Mouse (Mus musculus): ENCODE results near the gene Fn3krp.

Gene Fn3krp

DNA sequence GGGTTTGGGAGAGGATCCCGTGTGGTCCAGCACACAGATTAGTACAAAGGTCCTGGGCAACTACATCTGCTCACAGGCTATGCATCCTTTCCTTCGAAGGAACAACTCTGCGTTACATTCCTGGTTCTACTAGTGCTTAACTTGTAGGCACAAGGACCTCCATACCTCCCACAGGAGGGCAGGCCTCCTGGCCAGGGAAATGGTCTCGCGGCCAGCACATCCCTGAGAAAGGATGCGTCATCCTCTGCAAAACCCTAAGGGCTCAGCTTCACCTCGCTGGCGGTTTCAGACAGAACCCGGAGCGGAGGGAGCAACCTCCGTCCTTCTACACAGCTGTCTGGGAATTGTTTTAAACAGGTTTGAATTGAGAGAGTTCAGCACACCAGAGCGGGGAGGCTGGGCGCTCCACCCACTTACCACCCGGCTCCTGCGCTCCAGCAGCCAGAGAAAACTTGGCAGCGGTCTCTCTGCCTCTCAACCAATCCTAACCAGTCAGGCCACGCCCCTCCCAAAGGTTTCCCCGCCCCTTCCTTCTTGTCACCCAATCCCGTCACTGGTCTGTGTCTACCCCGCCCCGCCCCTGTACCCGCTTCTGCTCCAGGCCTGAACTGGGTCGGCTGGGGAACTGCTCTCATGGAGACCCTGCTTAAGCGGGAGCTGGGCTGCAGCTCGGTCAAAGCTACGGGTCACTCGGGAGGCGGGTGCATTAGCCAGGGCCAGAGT is at the start of gene Fn3krp:
Gene Fn3krp, plus strand, starts transcription at position 572 of the 723 bp plus-strand sequence.
- DNase-seq = peak; percentile 99

DNA sequence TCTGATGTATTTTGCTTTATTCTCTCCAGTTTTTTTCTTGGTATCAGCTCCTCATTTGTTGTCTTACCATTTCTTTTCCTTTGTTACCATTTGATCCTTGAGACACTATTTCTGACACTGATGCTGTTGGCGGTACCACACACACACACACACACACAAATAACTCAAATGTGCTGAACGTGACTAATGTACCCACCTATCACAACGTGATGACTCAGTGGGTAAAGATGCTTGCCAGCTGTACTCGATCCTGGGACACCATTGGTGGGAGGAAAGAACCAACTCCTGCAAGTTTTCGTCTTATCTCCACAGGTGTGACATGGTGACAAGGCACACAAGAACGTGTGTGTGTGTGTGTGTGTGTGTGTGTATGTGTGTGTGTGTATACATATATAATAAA is 47.9 kb upstream of the Fn3krp start:
- DNase-seq = no peak

DNA sequence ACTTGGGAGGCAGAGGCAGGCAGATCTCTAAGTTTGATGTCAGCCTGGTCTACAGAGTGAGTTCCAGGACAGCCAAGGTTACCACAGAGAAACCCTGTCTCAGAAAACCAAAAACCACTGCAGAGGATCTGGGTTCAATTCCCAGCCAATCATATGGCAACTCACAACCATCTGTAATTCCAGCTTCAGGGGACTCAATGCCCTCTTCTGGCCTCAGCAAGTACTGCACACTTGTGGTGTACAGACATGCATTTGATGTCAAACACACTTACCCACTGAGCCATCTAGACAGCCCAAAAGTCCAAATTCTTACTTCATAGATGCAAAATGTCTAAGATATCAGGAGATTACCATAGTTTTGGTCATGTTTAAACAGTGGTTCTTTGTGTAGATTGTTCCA is 42.6 kb upstream of the Fn3krp start:
- DNase-seq = no peak

DNA sequence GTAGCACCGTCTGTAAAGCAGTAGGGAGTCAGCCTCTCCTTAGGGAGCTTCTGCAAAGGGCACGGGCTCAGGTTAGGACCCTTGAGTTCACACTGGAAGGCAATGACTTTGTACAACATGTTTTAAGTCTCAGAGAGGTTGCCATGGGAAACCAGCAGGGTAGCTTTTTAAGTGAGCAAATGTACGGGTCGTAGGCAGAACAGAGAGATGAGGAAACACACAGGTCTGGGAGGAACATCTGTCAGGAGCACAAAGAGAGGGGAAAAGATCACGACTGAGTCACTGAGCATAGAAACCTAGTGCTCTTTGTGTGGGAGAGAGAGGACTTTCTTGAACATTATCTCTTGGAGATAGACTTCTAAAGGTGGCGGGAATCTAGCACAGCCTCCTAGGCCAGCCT is 40.9 kb upstream of the Fn3krp start:
- DNase-seq = no peak

DNA sequence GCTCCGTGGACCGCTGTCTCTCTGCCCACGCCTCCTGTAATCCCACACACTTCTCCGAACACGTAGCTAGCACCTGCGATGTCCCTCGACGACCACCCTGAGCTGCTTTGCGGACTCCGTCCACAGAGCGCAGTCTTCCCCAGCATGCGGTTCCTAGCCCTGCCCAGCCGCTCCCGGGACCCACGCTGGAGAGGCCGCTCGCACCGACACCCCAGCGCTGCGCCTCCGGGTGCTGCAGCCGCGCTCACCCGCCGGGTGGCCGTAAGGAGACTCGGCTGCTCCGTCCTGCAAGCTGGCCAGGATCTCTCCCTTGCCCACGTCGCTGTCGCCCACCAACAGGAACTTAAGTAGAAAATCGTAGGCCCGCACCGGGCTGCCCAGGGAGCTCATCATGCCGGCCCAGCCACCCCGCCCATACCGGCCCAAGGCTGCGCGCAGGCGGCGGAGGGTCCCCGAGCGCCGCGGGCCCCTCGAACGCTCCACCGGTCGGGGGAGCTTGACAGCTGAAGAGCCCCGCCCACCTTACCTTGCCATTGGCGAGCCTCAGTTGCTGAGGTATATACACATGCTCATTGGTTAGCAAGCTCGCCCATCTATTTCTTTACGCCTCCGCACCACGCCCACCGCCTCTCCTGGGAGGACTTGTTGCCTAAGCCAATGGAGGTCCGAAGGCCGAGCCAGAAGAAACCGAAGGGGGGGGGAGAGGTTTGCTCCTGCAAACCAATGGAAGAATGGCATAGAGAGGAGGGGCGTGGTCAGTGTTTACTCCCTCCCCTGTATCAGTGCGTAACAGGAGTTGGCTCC is 33.2 kb upstream of the Fn3krp start, which contains the start of gene Rab40b:
Gene Rab40b, minus strand, starts transcription at position 502 of the 804 bp plus-strand sequence.
- DNase-seq = peak; percentile 15

DNA sequence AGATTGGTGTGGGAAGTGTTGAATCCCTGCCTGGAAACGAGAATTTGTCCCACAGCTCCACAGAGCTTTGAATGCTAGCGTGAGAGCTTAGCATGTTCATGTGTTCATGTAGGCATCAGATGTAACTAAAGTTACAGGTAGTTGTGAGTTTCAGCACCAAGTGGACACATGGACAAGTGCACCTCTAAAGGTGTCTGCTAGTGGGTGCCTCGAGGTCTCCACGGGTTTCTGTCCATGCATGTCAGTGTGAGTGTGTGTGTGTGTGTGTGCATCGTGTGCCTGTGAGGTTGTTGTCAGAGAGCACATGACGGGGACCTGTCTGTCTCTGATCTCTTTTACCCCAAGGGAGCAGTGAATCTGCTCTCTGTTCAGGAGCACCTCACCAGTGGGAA is 32.7 kb upstream of the Fn3krp start:
- no peak for DNase-seq

DNA sequence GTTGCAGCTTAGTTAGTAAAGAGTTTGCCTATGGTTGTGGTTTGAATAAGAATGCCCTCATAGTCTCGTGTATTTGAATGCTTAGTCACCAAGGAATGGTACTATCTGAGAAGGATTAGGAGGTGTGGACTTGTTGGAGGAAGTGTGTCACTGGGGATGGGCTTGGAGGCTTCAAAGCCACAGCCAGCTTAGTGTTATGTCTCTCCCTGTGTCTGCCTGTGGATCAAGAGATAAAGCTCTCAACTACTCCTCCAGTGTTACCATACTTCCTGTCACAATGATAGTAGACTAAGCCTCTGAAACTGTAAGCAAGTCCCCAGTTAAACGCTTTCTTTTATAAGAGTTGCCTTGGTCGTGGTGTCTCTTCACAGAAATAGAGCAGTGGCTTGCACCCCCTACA is 30.4 kb upstream of the Fn3krp start:
- no peak for DNase-seq

DNA sequence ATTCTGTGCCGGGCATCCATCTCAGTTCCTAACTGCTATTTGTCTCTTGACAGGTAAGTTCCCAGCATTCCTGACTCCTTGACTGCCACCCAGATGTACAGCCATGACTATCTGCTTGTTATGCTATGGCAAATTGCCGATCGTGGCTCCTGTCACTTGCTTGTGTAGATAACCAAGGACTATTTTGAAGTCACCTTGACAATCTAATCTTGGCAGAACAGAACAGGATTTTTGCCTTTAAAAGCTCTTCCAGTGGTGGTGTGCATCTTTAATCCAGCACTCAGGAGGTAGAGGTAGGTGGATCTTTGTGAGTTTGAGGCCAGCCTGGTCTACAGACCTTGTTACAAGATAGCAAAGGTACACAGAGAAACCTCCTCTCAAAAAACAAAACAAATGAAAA is 28.8 kb upstream of the Fn3krp start:
- DNase-seq = no peak

DNA sequence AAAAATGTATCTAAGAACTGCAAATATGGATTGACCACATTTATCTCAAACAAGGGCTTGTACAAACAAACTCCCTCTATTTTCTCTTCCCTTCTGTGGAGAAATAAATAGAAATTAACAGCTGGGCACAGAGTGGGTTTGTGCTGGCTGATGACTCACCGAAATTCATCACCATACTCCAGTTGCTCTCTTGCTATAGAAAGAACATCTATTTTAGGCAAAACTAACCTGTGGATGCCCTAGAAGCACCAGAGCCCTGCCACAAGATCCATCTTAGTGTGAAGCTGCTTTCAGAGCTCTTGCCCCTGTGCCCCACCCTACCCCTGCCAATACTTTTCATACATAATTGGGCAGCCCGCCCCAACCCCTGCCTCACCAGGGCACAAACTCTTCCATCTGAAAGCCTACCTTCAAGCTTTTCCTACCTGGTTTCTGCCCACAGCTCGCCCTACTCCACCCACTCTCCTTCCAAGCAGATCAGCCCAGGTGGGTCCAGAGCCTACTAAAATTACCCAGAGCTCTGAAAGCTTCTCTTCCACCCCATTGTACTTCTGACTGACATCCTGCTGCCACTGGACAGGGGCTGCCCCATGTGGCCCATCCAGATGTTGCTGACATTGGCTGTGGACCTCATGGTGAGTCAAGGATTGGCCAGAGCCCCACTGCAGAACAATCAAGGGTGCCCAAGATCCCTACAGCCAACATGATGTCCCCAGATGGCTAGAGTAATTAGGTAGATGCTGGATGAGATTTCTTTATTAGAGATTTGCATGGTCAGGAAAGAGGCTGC is 13.6 kb upstream of the Fn3krp start:
- no peak for DNase-seq

DNA sequence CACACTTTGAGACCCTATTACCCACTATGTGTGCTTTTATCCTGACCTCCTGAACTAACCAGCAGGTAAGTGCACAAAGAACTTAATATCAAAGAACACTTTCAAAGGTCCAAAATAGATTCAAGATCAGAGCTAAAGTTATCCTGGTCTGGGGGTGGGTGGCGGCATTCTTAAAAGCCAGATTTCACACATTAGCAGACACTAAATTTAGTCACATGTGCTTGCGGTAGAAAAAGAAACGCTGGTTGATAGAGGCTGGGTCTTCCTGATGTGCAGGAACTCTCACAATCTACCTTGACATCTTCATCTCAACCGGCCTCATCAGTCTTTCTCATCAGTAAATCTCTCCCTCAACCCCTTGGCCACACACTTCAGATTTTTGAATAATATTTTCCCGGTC is 6.4 kb upstream of the Fn3krp start:
- DNase-seq = no peak

DNA sequence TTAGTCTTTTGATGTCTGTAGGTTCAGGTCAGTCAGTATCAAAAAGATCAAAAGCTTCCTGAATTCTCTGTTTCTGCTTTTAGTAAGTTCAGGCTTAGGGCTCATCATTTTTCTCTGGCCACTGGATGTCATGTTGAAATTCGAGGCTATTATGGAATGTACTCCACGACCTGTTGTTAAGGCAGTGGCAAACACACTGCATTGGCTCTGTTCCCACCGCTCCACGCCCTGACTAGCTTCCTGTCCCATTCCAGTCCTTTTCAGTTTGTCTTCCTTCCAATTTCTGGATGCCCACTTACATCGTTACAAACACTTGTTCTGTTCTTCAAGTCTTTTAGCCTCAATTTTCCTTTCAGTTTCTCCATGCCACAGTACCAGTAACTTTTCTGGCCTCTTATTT is 5.8 kb upstream of the Fn3krp start:
- DNase-seq = no peak

DNA sequence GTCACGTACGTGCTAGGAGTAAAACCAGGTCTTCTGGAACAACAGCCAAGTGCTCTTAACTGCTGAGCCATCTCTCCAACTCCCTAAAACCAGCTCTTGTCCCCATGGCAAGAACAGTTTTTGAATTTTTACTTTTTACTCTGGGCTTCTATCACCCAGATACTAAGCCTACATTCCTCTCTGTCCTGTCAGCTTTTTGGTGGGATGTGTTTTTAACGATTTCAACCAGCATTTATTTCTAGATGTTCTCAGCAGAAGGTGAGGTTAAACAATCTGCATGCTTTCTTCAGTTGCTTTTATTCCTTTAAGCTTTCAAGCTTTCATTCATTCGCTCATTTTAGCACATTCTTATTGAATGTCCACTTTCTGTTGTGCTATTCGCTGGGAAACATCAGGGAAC is 3.2 kb upstream of the Fn3krp start:
- no peak for DNase-seq

DNA sequence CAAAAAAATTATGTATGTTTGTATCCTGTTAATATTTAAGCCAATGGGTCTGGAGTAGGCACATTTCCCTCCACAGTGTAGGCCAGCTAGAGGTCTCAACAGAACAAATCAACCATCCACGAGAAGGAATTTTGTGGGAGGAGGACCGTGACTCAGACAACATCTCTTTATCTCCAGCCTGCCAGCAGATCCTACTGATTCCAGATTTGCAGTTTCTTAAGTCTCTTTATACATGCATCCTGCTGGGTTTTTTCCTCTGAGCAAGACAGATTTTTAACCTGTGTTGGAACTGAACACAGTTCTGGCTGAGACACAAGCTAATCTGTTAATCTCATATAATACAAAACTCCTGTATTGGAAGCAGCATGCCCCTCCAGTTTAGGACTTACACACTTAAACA is 2.3 kb upstream of the Fn3krp start:
- no peak for DNase-seq

DNA sequence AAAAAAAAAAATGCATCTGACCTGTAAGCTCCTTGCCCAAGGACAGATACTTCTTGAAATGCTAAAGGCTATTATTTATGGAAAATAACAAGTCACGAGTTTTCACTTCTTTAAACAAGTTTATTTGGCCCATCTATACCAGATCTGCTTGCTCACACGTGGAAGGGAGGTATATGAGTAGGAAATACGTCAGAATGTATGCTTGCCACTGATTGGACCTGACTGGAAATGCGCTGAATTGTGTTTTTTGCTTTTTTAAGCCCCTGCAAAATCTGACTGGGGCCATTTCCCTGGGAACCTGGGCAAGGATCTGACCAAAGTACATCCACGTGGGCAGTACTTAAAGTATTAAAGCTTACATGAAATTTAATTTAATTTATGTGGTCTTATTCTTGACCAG is 822 bp upstream of the Fn3krp start:
- DNase-seq = no peak

DNA sequence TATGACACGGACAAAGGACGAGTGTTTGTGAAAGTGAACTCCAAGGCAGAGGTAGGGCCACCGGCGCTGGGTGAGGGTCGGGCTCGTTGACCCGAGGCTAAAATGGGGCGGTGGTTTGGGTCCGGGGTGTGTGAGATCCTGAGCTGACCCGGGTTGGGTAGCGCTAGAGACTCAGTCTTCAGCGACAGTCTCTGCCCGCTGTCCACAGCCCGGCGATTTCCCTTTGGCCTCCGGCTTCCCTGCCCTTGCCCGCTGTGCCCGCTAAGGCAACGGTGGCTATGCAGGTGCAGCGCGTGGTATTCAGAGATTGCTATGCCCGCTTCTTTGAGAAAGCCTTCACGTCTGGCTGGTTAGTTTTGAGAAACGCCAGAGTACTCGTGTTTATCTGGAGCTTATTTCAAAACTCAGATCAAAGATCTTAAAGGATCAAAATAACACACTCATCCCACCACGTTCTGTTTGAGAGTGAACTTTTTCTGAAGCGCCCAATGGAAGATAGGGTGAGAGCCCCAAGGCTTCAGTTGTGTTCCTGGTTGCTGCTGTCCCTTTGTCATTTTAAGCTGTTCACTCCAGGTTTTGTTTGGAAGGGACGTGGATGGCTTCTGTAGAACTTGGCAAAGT is 462 bp downstream of the Fn3krp start:
- no peak for DNase-seq

DNA sequence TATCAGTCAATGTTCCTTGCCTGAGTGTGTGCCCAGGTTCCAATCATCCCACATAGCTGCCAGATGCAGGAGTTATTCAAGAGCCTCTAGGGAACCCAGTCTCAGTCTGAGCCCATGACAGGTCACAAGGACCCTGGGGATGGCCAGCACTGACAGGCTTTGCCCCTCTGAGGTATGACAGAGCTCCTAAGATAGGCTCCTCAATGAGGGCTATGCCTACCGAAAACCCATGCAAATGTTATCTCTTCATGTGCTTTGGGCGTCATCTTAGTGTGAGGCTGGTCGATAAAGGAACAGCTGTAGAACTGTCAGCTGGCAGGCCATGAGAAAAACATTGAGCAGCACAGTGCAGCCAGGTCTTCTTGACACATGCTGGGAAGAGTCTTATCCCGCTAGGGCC is 12.2 kb downstream of the Fn3krp start:
- no peak for DNase-seq

DNA sequence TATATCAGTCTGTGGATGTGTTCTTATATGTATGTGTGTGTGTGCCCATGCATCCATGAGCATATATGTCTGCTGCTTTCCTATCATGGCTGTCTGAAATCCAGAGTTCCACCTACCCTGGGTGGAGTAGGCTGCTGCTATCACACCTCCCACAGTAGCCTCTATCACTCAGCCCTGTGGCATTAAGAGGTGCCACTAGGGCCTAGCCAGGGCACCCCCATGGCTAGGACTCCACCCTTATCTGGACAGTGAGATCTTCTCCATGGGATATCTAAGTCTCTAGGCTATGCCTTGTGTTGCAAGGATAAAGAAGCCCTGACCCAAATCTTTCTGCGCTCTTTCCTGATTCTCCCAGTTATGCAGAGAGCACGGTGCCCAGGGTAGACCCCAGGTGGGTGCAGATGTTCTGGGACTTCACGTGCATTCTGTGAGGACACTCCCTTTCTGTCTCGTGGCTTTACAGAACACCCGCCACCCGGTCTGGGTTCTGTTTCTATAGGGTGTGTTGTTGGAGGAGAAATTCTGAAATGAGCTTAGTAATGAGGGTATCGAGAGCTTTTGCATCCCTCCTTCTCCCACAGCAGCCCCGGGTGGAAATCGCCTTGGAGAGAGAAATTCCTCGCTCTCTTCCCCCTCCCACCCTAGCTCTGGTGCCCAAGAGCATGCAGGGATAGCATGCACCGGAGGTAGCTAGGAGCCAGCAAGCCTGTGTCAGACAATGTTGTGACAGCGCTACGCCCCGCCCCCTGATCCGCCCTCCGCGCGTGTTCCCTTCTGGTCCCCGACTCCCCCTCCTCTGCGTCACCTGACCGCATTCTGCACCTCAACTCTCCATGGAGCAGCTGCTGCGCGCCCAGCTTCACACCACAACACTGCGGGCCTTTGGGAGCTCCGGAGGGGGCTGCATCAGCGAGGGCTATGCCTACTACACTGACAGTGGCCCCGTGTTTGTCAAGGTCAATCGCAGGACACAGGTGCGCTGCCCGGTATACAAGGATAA is 13.3 kb downstream of the Fn3krp start, which contains the start of gene Fn3k:
Gene Fn3k, plus strand, starts transcription at position 758 of the 1,000 bp plus-strand sequence.
- peak; percentile 84 to 88 for DNase-seq

DNA sequence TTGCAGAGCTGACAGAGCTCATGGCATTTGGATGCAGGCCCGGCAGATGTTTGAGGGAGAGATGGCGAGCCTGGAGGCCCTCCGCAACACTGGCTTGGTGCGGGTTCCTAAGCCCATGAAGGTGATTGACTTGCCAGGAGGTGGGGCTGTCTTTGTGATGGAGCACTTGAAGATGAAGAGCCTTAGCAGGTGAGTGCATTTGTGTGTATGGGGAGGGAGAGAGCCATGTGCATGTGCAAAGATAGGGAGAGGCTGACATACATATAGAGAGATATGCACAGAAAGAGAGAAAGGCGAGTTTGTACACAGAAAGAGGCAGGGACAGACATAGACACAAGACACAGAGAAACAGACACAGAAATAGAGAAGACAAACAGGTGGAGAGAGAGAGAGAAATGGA is 16.0 kb downstream of the Fn3krp start:
- no peak for DNase-seq

DNA sequence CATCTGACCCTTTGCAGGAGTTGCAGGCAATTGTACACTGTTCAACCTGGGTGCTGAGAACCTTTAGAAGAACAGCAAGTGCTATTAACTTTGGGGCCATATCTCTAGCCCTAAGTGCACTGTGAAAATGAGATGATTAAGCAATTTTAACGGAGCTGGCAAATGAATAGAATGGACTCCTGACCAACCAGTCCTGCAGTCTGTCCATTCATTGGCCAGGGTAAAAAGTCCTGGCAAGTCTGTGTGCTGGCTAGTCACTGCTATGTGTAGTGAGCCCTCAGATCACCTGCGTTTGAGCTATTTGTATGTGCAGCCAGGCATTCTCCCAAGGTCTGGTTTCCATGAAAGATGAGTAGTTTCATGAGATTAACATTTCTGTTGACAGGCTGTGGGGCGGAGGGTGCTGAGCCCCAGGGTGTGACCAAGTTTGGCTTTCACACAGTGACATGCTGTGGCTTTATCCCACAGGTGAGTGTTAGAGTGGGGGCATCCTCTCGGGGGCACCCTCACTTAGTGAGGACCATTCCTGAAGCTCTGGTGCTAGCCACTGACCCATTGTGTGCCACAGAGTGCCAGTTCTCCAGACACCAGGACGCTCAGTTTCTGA is 18.6 kb downstream of the Fn3krp start:
- DNase-seq = no peak

DNA sequence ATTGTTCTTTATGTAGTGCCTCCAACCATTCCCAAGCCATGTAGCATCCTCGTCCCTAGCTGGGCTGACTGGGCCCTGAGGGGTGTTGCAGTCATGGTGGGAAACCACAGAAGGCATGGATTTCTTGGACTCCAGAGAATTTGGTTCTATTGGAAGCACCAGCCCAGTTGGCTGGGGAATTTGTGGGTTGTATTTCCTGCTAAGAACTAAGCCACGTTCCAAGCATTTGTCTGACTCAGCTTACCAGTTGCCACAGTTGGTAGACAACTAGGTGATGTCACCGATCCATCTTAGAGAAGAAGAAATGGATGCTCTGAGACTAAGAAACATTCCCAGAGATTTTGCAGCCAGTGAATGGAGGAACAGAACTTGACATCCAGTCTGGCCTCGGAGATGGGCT is 20.5 kb downstream of the Fn3krp start:
- DNase-seq = no peak

DNA sequence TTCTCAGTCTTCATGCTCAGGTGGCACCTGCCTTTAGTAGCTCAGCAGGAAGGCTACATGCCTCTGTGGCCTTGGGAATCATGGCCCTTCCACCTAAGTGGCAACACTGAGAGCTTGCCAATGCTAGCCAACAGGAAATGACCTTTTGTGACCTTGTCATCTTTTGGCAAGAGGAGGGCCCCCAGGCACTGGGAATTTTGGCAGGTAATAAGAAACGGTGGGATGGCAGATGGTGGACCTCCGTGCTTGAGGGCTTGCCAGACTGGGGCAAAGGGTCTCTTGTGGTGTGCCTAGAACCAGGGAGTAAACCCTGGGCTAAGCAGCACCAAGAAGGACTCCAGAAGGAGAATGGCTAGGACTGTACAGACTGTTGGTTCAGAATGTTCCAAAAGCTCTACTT is 20.9 kb downstream of the Fn3krp start:
- DNase-seq = no peak

Data from B cell, adult 2 months (primary cell).